30 mouse cellular contexts compared by ENCODE assay signal in genomic region chr13:34420341-34421156, GRCm38 (mm10).
DNase-seq lines count a peak whose midpoint lies in the region; ATAC-seq and TF ChIP-seq lines count a peak whose summit lies in the region.
"Had no signal": no experiment of that assay in that cellular context is flagged by ENCODE, and none has a peak within 500 bp of the region (broad histone marks: within the 10 kb centered on the region; RNA-seq: fewer than 3 reads in every experiment).

No protein-coding gene starts in this region.

- no peak overlapping the region for H3K4me2 ChIP-seq in hindbrain, embryonic 15.5 days
- H3K4me2 ChIP-seq in myocyte (ENCODE audit: low read depth), result peak overlapping the region; percentile 22
- H3K4me2 ChIP-seq: embryonic facial prominence, embryonic 13.5 days; heart, embryonic 15.5 days; limb, embryonic 12.5 days; liver, embryonic 15.5 days; lung, embryonic 14.5 days; midbrain, embryonic 11.5 days had no signal

- H3K27me3 ChIP-seq in hindbrain, embryonic 15.5 days, result no peaks in the 10 kb centered on the region
- H3K27me3 ChIP-seq in hindbrain, embryonic 10.5 days (ENCODE audit: insufficient read depth, poor library complexity, severe bottlenecking), result no peaks in the 10 kb centered on the region
- H3K27me3 ChIP-seq in C2C12 (ENCODE audit: control insufficient read depth, insufficient read depth, insufficient read length), result no peaks in the 10 kb centered on the region
- H3K27me3 ChIP-seq in myocyte (ENCODE audit: control insufficient read depth, insufficient read depth, insufficient read length), result no peaks in the 10 kb centered on the region
- no peaks in the 10 kb centered on the region for H3K27me3 ChIP-seq in embryonic facial prominence, embryonic 10.5 days (replicated peaks; ENCODE audit: low read depth, poor library complexity, severe bottlenecking)
- H3K27me3 ChIP-seq: embryonic facial prominence, embryonic 13.5 days; heart, embryonic 15.5 days; limb, embryonic 12.5 days had no signal

- H3K4me1 ChIP-seq in hindbrain, embryonic 15.5 days (replicated peaks), result 0 out of 2 replicates have a peak, but pooled peaks cover 4% of the 10 kb centered on the region
- H3K4me1 ChIP-seq in hindbrain, embryonic 10.5 days (replicated peaks), result peaks cover 6% of the 10 kb centered on the region; the same call in 1 of the 2 replicates
- no peaks in the 10 kb centered on the region; the same call in 1 of the 2 replicates for H3K4me1 ChIP-seq in embryonic facial prominence, embryonic 10.5 days
- H3K4me1 ChIP-seq: heart, embryonic 10.5 days; heart, embryonic 15.5 days; liver, embryonic 15.5 days had no signal

- no peak for TF ChIP-seq CTCF in C2C12 (IDR thresholded peaks at IDR 0.05; ENCODE audit: control insufficient read depth, insufficient read depth, insufficient read length)

- H3K27ac ChIP-seq in hindbrain, embryonic 15.5 days (replicated peaks), result no peak overlapping the region
- H3K27ac ChIP-seq in hindbrain, embryonic 10.5 days, result no peak overlapping the region
- no peak overlapping the region for H3K27ac ChIP-seq in embryonic facial prominence, embryonic 10.5 days (replicated peaks)
- H3K27ac ChIP-seq: embryonic facial prominence, embryonic 13.5 days; heart, embryonic 10.5 days; heart, embryonic 15.5 days; left cerebral cortex, adult 2 months; limb, embryonic 12.5 days; liver, embryonic 15.5 days had no signal

- H3ac ChIP-seq in C2C12 (ENCODE audit: control insufficient read depth, insufficient read length, low read depth) (no peak overlapping the region), myocyte (ENCODE audit: control insufficient read depth, insufficient read length) (no peak overlapping the region)

- no peaks in the 10 kb centered on the region for H3K9me3 ChIP-seq in hindbrain, embryonic 15.5 days
- H3K9me3 ChIP-seq in hindbrain, embryonic 10.5 days, result no peaks in the 10 kb centered on the region
- H3K9me3 ChIP-seq in embryonic facial prominence, embryonic 10.5 days, result no peaks in the 10 kb centered on the region
- H3K9me3 ChIP-seq: embryonic facial prominence, embryonic 13.5 days; heart, embryonic 10.5 days; heart, embryonic 15.5 days; limb, embryonic 12.5 days; liver, embryonic 15.5 days had no signal

- no peak for TF ChIP-seq POLR2A in myocyte (IDR thresholded peaks at IDR 0.05; ENCODE audit: insufficient read length, low read depth)

- 0 out of 2 replicates have a peak, but pooled peaks have one; percentile 30 for ATAC-seq in hindbrain, embryonic 15.5 days (ENCODE audit: low FRiP score, low read depth)
- ATAC-seq: CD4-positive, CD25-positive, alpha-beta regulatory T cell, adult 4 months; forebrain, postnatal 0 days; inflammation-experienced regulatory T-cells, adult 6 months; midbrain, embryonic 16.5 days had no signal

- no peaks in the 10 kb centered on the region for H3K36me3 ChIP-seq in hindbrain, embryonic 15.5 days
- H3K36me3 ChIP-seq in hindbrain, embryonic 10.5 days, result no peaks in the 10 kb centered on the region
- H3K36me3 ChIP-seq in C2C12 (ENCODE audit: control insufficient read depth, insufficient read depth), result no peaks in the 10 kb centered on the region
- H3K36me3 ChIP-seq in myocyte (ENCODE audit: control insufficient read depth, insufficient read depth), result no peaks in the 10 kb centered on the region
- H3K36me3 ChIP-seq in embryonic facial prominence, embryonic 10.5 days (replicated peaks), result no peaks in the 10 kb centered on the region
- H3K36me3 ChIP-seq: embryonic facial prominence, embryonic 13.5 days; heart, embryonic 10.5 days; heart, embryonic 15.5 days; limb, embryonic 12.5 days; liver, embryonic 15.5 days had no signal

- peak; percentile 13 for DNase-seq in embryo, embryonic 11 days
- no peak for DNase-seq in embryo, embryonic 10.5 days (ENCODE audit: low spot score)
- DNase-seq in hindbrain, embryonic 10.5 days (ENCODE audit: low spot score), result no peak
- DNase-seq in Muller cell, postnatal 12 days (ENCODE audit: inconsistent ontology term), result no peak
- DNase-seq in embryonic facial prominence, embryonic 10.5 days (ENCODE audit: low spot score), result no peak
- DNase-seq: adrenal gland, adult 8-10 months; cerebellum, adult 2 months; cerebellum, postnatal 25 days; forebrain, postnatal 0 days; gastrocnemius, postnatal 14 days; heart, postnatal 36 days; kidney, adult 11 months; kidney, postnatal 14 days; lung, embryonic 14.5 days; right cerebral cortex, adult 18-20 months; spleen, adult 18-20 months; thymus, postnatal 14 days had no signal

- H3K4me3 ChIP-seq in hindbrain, embryonic 15.5 days, result no peak overlapping the region
- H3K4me3 ChIP-seq in hindbrain, embryonic 10.5 days, result no peak overlapping the region
- H3K4me3 ChIP-seq in C2C12 (ENCODE audit: insufficient read depth, poor library complexity, severe bottlenecking), result no peak overlapping the region
- no peak overlapping the region for H3K4me3 ChIP-seq in myocyte
- no peak overlapping the region for H3K4me3 ChIP-seq in embryonic facial prominence, embryonic 10.5 days
- H3K4me3 ChIP-seq: embryonic facial prominence, embryonic 13.5 days; heart, embryonic 10.5 days; heart, embryonic 15.5 days; left cerebral cortex, adult 2 months; limb, embryonic 12.5 days; liver, embryonic 15.5 days had no signal

- no peak overlapping the region for H3K9ac ChIP-seq in hindbrain, embryonic 15.5 days
- H3K9ac ChIP-seq: embryonic facial prominence, embryonic 13.5 days; forebrain, postnatal 0 days; heart, embryonic 15.5 days; limb, embryonic 12.5 days; liver, embryonic 15.5 days; lung, embryonic 14.5 days had no signal

- H3K79me3 ChIP-seq in C2C12 (ENCODE audit: low read depth), result no peaks in the 10 kb centered on the region

- H3K79me2 ChIP-seq in C2C12 (ENCODE audit: control insufficient read depth, insufficient read depth) (no peaks in the 10 kb centered on the region), myocyte (ENCODE audit: control insufficient read depth, insufficient read depth) (no peaks in the 10 kb centered on the region)

- 49% methylated on average over 8 of the region's 8 CpGs for WGBS in hindbrain, embryonic 15.5 days
- 75% methylated on average over 8 of the region's 8 CpGs for WGBS in hindbrain, embryonic 10.5 days
- WGBS in embryonic facial prominence, embryonic 10.5 days, result 73% methylated on average over 8 of the region's 8 CpGs

TF ChIP-seq in C2C12, 6 proteins besides CTCF, POLR2A, EP300 and RAD21:
- no peak for TF ChIP-seq MYOD1 (IDR thresholded peaks at IDR 0.05; ENCODE audit: control insufficient read depth, insufficient read length, low read depth)
- TF ChIP-seq CEBPB (IDR thresholded peaks at IDR 0.05; ENCODE audit: low read depth), result peak; percentile 65
TF ChIP-seq in C2C12: peak in this region for 1.

TF ChIP-seq in myocyte, 11 proteins besides CTCF, POLR2A, EP300 and RAD21:
- TF ChIP-seq TCF12 (IDR thresholded peaks at IDR 0.05; ENCODE audit: insufficient read depth, poor library complexity, severe bottlenecking) (no peak), USF1 (IDR thresholded peaks at IDR 0.05; ENCODE audit: low read depth) (no peak), POLR2AphosphoS2 (IDR thresholded peaks at IDR 0.05; ENCODE audit: insufficient read length, low read depth) (no peak), CEBPB (IDR thresholded peaks at IDR 0.05; ENCODE audit: insufficient read depth, poor library complexity, severe bottlenecking) (peak; percentile 28; the same call in 1 of the 2 replicates), MYOG (IDR thresholded peaks at IDR 0.05; ENCODE audit: control insufficient read depth in 1 of 3, insufficient read depth in 1 of 3, insufficient read length in 2 of 3, low read depth in 2 of 3) (no peak), E2F4 (IDR thresholded peaks at IDR 0.05; ENCODE audit: insufficient read depth) (no peak), MYOD1 (IDR thresholded peaks at IDR 0.05; ENCODE audit: control insufficient read depth in 1 of 3, insufficient read length in 2 of 3, low read depth in 2 of 3) (no peak), MAX (IDR thresholded peaks at IDR 0.05; ENCODE audit: low read depth) (no peak)
